Mouse (Mus musculus): Measurements from ENCODE around the gene Vwa1. TPM values are rescaled to one million over a fixed set of nuclear protein-coding genes. Genes with fewer than 3 reads are reported as not detected.
A peak's percentile ranks its signal among the peaks of the same experiment; 100 is the strongest.
"Not testable (repeated sequence)": the region's sequence is repeated elsewhere in the genome, so short reads cannot be mapped to it uniquely, and the experiment has no call there.

Vwa1 gene
- polyA plus RNA-seq, 1 experiment from 2014 or later: 9.2 TPM

DNA sequence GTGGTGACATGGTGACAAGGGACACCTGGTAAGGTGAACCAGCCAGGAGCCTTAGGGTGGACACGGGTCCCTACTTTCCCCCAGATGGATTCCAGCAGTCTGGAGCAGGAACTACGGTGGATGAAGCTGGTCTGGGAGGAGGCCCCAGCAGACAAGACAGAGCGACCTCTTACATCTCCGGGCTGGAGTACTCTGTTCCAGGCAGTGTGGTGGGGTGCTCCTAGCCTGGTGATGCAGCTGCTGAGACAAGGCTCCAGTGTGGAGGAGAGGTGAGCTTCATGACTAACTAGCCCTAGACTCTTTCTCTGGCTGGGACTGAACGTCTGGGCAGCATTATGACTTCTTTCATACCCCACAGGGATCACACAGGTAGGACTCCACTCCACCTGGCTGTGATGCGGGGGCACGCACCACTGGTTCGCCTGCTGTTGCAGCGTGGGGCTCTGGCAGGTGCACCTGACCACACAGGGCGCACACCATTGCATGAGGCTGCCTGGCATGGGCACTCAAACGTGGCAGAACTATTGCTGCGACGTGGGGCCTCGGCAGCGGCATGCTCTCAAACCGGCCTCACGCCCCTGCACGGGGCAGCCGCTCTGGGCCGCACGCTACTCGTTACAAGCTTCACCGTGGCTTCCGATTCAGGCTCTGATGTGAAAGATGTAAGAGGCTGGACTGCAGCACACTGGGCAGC is 16.9 kb upstream of the Vwa1 start:
- peak; percentile 47; the same call in 1 of the 2 replicates for ATAC-seq (ENCODE audit: insufficient number of reproducible peaks, insufficient read depth, low FRiP score, low TSS enrichment)
- no peaks in the 10 kb centered on the region for H3K36me3 ChIP-seq
- H3K4me2 ChIP-seq (replicated peaks): no peak overlapping the region
- no peak overlapping the region for H3K4me3 ChIP-seq
- H3K9me3 ChIP-seq: no peaks in the 10 kb centered on the region
- H3K27me3 ChIP-seq: no peaks in the 10 kb centered on the region
- H3K4me1 ChIP-seq: no peaks in the 10 kb centered on the region
- 73% methylated on average over 24 of the region's 24 CpGs for WGBS
- H3K9ac ChIP-seq: no peak overlapping the region
- H3K27ac ChIP-seq: no peak overlapping the region

DNA sequence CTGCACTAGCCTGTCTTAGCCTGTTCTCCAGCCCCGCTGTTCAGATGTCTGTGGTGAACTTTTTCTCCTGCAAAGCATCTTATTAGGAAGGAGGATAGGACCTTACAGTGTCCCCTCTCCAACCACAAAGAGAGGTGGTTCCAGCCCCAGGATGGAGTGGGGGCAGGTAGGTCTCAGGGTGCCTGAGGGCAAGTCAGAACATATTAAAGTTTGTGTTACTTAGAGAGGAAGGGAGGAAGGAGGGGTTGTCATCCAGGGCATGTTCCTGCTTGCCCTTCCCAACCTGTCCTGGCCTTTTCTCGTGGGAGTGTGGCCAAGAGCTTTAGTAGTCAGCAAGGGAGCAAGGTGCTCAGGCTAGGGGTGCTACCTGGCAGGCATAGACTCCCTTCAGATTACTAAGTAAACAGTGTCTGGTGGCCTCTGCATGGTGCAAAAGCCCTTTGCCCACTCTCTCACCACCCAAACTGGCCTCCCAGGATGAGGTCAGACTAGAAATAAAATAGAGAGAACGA is 16.2 kb upstream of the Vwa1 start:
- Histone ChIP-seq H3K4me1 (no peaks in the 10 kb centered on the region), H3K9ac (no peak overlapping the region), H3K36me3 (no peaks in the 10 kb centered on the region), H3K27ac (no peak overlapping the region), H3K9me3 (no peaks in the 10 kb centered on the region), H3K4me3 (no peak overlapping the region), H3K4me2 (replicated peaks) (no peak overlapping the region), H3K27me3 (no peaks in the 10 kb centered on the region)
- no peak; the same call in 1 of the 2 replicates for ATAC-seq (ENCODE audit: insufficient number of reproducible peaks, insufficient read depth, low FRiP score, low TSS enrichment)
- WGBS: 65% methylated on average over 3 of the region's 3 CpGs

DNA sequence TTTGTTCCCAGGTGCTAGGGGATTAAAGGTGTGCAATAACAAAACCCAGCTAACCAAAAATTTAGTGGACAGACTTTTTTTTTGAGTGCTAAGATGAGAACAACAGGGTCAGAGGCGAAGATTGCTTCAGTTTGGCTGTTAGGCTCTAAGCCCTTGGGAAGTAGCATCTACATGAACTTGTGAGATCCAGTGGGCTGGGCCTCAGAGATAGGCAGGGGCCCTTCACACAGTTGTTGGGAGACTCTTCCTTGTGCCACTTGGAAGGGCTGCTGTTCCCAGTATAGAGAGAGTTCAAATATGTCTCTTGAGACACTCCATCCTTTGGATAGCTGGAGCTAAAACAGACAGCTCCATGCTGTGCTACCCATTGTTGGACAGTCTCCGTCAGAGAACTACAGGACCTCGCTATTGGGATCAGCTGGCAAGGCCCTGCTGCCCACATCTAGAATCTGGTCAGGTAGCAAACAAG is 15.6 kb upstream of the Vwa1 start, which contains the start of gene Ankrd65:
Gene Ankrd65, plus strand, starts transcription at position 419 of the 469 bp plus-strand sequence.
- H3K9ac ChIP-seq: no peak within 1 kb of the TSS
- no peaks in the 10 kb centered on the region for H3K27me3 ChIP-seq
- no peak within 1 kb of the TSS for H3K4me3 ChIP-seq
- H3K4me1 ChIP-seq: peaks cover 5% of the 10 kb centered on the region; the same call in 1 of the 2 replicates
- no peaks in the 10 kb centered on the region for H3K36me3 ChIP-seq
- no peak within 1 kb of the TSS for H3K27ac ChIP-seq
- ATAC-seq (ENCODE audit: insufficient number of reproducible peaks, insufficient read depth, low FRiP score, low TSS enrichment): no peak
- WGBS: 79% methylated on average over 3 of the region's 3 CpGs
- H3K9me3 ChIP-seq: no peaks in the 10 kb centered on the region
- H3K4me2 ChIP-seq (replicated peaks): no peak within 1 kb of the TSS

DNA sequence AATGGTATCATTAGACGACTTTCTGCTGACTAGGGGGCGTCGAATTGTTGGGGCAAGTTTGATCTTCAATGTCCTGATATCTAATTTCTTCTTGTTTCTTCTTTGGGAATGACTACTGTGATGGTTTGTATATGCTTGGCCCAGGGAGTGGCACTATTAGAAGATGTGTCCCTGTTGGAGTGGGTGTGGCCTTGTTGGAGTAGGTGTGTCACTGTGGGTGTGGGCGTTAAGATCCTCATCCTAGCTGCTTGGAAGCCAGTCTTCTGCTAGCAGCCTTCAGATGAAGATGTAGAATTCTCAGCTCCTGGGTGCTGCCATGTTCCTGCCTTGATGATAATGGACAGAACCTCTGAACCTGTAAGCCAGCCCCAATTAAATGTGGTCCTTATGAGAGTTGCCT is 14.3 kb upstream of the Vwa1 start:
- not testable (repeated sequence) for H3K27me3 ChIP-seq; H3K4me3 ChIP-seq; ATAC-seq (ENCODE audit: insufficient number of reproducible peaks, insufficient read depth, low FRiP score, low TSS enrichment); H3K36me3 ChIP-seq; H3K9me3 ChIP-seq; H3K9ac ChIP-seq; H3K4me2 ChIP-seq (replicated peaks); H3K27ac ChIP-seq
- WGBS: 78% methylated on average over 4 of the region's 4 CpGs
- peaks cover 11% of the 10 kb centered on the region for H3K4me1 ChIP-seq

DNA sequence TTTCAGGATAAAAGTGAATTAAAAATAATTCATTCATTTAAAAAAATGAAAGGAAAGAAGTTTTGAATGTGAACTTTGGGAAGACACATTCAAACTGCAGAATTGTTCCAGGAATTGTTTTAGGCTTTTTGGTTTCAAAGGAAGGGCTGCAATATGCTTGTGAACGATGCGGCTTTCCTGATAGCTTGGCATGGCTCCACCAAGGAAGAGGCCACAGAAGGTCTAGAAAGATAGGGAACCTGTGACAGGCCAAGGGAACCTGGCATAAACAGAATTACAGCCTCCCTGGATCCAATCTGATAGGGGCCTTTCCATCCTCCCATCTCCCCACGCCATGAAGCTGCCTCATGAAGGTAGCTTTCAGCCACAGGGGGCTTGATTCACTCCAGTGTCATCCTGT is 13.8 kb upstream of the Vwa1 start:
- H3K4me2 ChIP-seq (replicated peaks): no peak overlapping the region
- no peak overlapping the region for H3K27ac ChIP-seq
- H3K4me1 ChIP-seq: peaks cover 11% of the 10 kb centered on the region
- no peaks in the 10 kb centered on the region for H3K9me3 ChIP-seq
- no peak overlapping the region for H3K4me3 ChIP-seq
- H3K27me3 ChIP-seq: no peaks in the 10 kb centered on the region
- no peak for ATAC-seq (ENCODE audit: insufficient number of reproducible peaks, insufficient read depth, low FRiP score, low TSS enrichment)
- H3K9ac ChIP-seq: no peak overlapping the region
- 81% methylated on average over 3 of the region's 3 CpGs for WGBS
- no peaks in the 10 kb centered on the region for H3K36me3 ChIP-seq

DNA sequence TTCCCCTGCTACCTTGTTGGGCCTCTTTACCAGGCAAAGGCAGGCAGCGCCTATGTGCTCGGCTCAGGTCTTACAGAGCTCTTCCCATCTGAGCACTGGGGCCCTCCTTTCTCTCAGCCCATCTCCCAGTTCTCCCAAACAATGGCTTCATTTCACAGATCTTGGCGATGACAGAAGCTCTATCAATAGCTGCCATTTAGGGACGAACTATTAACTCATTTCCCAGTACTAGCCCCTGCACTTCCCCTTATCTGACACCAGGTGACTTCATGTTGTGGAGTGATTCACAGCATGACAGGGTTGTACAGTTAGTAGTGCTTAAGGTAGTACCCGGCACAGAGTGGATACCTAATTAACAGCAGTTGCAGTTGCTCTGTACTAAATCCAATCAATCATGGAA is 11.3 kb upstream of the Vwa1 start, which contains the start of gene Tmem88b:
Gene Tmem88b, minus strand, starts transcription at position 56 of the 400 bp plus-strand sequence.
- 58% methylated on average over 5 of the region's 5 CpGs for WGBS
- Histone ChIP-seq H3K9ac (peak within 1 kb of the TSS; percentile 87; the same call in 1 of the 2 replicates), H3K27ac (peak within 1 kb of the TSS; percentile 80; the same call in 1 of the 2 replicates), H3K27me3 (no peaks in the 10 kb centered on the region), H3K4me2 (replicated peaks) (peak within 1 kb of the TSS; percentile 72), H3K9me3 (no peaks in the 10 kb centered on the region), H3K36me3 (no peaks in the 10 kb centered on the region), H3K4me3 (peak within 1 kb of the TSS; percentile 59), H3K4me1 (peaks cover 14% of the 10 kb centered on the region)
- ATAC-seq (ENCODE audit: insufficient number of reproducible peaks, insufficient read depth, low FRiP score, low TSS enrichment): no peak

DNA sequence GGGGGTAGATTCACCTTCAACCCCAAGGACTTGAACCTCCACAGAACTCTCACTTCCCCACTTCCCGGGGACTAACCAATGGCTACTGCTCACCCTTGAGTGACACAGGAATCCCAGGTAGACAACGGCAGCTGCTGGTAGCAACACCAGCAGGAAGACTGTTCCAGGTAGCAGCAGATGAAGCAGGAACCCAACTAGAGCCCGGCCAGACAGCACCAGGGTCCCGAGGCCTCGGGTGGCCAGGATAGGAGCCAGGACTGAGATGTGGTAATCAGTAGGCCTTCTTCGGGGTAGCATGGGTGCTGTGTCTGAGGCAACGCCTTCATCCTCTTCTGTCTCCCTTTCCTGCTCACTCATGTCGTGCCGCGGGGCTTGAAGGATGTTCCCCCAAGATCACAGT is 10.7 kb upstream of the Vwa1 start:
- ATAC-seq (ENCODE audit: insufficient number of reproducible peaks, insufficient read depth, low FRiP score, low TSS enrichment): no peak

DNA sequence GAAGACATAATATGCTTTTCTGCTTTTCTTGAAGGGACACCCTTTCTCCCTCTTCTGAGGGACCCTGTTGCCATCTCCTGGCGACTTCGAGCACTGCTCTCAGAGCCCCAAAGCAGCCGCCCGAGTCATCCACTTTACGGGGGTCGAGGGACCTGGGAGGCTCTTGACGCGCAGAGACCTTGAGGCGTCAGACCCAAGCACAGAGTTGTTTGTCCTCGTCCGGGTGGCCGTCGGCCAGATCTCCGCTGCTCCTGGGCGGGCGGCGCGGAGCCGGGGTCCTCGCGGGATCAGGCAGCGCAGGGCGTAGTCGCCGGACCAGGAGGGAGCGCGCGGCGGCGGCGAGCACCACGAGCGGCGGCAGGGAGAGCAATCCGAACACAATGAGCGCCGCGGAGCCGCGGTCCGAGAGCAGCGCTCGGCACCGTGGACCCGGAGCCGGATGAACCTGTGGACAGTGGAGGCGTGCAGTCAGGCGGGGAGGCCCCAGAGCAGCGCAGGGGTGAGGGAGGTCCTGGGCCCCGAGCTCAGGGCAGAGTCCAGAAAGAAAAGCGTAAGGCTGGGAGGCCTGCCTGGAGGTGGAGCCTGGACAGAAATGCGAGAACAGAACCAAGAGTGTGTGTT is 9.7 kb upstream of the Vwa1 start:
- H3K4me2 ChIP-seq (replicated peaks): peak overlapping the region; percentile 72
- peaks cover 15% of the 10 kb centered on the region for H3K4me1 ChIP-seq
- WGBS: under 1% methylated on average over 52 of the region's 52 CpGs
- peak overlapping the region; percentile 80 for H3K27ac ChIP-seq
- peak; percentile 79 for ATAC-seq (ENCODE audit: insufficient number of reproducible peaks, insufficient read depth, low FRiP score, low TSS enrichment)
- no peaks in the 10 kb centered on the region for H3K9me3 ChIP-seq
- peak overlapping the region; percentile 87 for H3K9ac ChIP-seq
- H3K36me3 ChIP-seq: no peaks in the 10 kb centered on the region
- peak overlapping the region; percentile 59 for H3K4me3 ChIP-seq
- H3K27me3 ChIP-seq: no peaks in the 10 kb centered on the region

More for the DNA sequence above, 10.7 kb upstream of the Vwa1 start:
- no peaks in the 10 kb centered on the region for H3K9me3 ChIP-seq
- peaks cover 15% of the 10 kb centered on the region for H3K4me1 ChIP-seq
- H3K9ac ChIP-seq: peak overlapping the region; percentile 27; the same call in 1 of the 2 replicates
- no peaks in the 10 kb centered on the region for H3K27me3 ChIP-seq
- no peak overlapping the region for H3K27ac ChIP-seq
- H3K4me2 ChIP-seq (replicated peaks): peak overlapping the region; percentile 72; the same call in 1 of the 2 replicates
- no peaks in the 10 kb centered on the region for H3K36me3 ChIP-seq
- no peak overlapping the region for H3K4me3 ChIP-seq
- WGBS: 77% methylated on average over 10 of the region's 10 CpGs

DNA sequence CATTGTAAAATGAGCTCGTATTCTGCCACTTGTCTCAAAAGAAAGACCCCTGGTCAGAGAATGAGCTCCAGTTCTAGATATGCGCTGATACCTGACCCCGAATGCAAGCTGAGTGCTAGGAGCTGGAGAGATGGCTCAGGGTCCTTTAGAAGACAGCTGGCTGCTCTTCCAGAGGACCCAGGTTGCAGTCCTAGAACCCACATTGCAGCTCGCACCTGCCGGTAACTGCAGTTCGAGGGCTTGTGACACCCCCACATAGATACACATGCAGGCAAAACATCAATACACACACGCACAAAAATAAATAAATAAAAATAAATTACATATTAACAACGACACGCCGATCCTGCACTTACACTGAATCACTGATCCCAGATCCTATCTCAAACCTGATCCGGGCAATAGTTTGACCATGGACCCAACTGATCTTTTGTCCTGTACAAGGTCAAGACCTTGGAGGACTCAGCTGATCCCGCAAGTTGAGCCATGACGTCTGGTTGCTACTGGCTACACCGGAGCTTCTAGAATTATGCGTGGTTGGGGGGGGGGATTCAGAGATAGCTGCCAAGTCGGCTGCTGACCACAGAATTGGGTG is 9.1 kb upstream of the Vwa1 start:
- Histone ChIP-seq H3K9ac (peak overlapping the region; percentile 30; the same call in 1 of the 2 replicates), H3K4me1 (peaks cover 15% of the 10 kb centered on the region), H3K9me3 (no peaks in the 10 kb centered on the region), H3K4me3 (peak overlapping the region; percentile 59), H3K36me3 (no peaks in the 10 kb centered on the region), H3K27me3 (no peaks in the 10 kb centered on the region), H3K27ac (no peak overlapping the region), H3K4me2 (replicated peaks) (peak overlapping the region; percentile 72)
- no peak for ATAC-seq (ENCODE audit: insufficient number of reproducible peaks, insufficient read depth, low FRiP score, low TSS enrichment)
- WGBS: 44% methylated on average over 16 of the region's 16 CpGs

DNA sequence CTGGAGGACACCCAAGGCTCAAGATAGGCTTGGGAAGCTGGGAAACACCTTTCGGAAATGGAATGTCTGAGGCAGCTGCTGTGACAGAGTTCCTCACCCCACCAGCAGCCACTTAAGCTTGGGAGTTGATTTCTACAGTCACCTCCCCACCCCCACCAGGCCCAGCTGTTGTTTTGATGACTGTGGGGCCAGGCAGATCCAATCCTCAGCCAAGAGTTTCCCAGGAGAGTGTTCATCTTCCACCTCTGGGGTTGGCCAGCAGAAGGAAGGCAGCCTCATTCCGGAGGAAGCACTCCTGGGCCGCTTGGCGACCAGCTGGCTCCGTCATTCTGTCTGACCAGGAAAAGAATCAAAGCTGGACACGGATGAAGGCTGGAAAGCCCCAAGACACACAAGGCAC is 6.4 kb upstream of the Vwa1 start:
- Histone ChIP-seq H3K4me2 (replicated peaks) (no peak overlapping the region), H3K36me3 (no peaks in the 10 kb centered on the region), H3K9ac (no peak overlapping the region), H3K4me1 (peaks cover 15% of the 10 kb centered on the region), H3K27ac (0 out of 2 replicates have a peak overlapping the region, but pooled peaks have one; percentile 7), H3K9me3 (no peaks in the 10 kb centered on the region), H3K27me3 (no peaks in the 10 kb centered on the region), H3K4me3 (no peak overlapping the region)
- ATAC-seq (ENCODE audit: insufficient number of reproducible peaks, insufficient read depth, low FRiP score, low TSS enrichment): no peak; the same call in 1 of the 2 replicates
- 33% methylated on average over 6 of the region's 6 CpGs for WGBS

DNA sequence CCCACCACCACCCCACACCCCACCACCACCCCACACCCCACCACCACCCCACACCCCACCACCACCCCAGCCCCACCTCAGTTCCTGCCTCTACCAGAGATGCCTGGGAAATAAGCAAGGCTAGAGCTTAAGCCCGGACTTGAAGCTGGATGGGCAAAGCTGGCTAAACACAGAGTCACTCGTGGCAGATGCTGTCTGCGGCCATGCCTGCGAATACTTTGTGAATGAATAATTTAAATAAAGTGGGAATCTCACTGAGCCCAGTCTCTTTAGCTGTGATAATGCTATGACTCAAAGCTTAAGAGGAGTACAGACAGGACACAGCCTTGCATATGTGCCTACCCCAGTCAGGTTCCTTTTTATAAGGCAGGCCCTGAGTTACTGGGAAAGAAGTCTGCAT is 5.0 kb upstream of the Vwa1 start:
- no peaks in the 10 kb centered on the region for H3K27me3 ChIP-seq
- no peak for ATAC-seq (ENCODE audit: insufficient number of reproducible peaks, insufficient read depth, low FRiP score, low TSS enrichment)
- H3K36me3 ChIP-seq: no peaks in the 10 kb centered on the region
- no peak overlapping the region for H3K4me3 ChIP-seq
- no peaks in the 10 kb centered on the region for H3K9me3 ChIP-seq
- H3K9ac ChIP-seq: no peak overlapping the region
- H3K4me1 ChIP-seq: peaks cover 8% of the 10 kb centered on the region; the same call in 1 of the 2 replicates
- no peak overlapping the region for H3K27ac ChIP-seq
- no peak overlapping the region for H3K4me2 ChIP-seq (replicated peaks)
- WGBS: 83% methylated on average over 4 of the region's 4 CpGs
